Mouse (Mus musculus): ENCODE measurements at regions not wholly inside any gene's neighbourhood (a gene's known extent, or its start where the extent isn't known, plus 50 kb on each side); places are given as distances from the start of the nearest gene placed in this dataset.

DNA sequence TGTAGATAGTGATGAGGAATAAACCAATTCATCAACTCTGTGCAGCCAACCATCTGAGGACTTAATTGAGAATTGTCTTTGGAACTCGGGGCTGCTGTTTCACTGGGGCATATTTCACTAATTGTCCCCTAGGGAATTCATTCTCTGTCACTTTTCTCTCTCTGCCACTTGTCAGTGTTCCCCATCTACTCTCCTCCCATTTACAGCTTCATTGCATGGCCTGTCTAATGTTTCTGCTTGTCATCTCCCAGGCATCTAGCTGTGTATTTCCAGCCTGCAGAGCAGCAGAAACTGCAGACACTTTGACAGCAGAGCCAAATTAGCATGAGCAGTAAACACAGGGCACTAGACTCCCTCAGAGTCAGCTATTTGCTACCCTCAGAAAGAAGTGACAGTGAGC, 1105.2 kb downstream of the Ntrk3 start:
- no peak for DNase-seq
- intact Hi-C loops (cut with DNase I), result no loop called here

- DNase-seq, result no peak
- intact Hi-C loops (cut with DNase I), result no loop called here
Observed at GRCm38 (mm10) chr7:77623491-77623890, 1114.3 kb downstream of the Ntrk3 start.

DNA sequence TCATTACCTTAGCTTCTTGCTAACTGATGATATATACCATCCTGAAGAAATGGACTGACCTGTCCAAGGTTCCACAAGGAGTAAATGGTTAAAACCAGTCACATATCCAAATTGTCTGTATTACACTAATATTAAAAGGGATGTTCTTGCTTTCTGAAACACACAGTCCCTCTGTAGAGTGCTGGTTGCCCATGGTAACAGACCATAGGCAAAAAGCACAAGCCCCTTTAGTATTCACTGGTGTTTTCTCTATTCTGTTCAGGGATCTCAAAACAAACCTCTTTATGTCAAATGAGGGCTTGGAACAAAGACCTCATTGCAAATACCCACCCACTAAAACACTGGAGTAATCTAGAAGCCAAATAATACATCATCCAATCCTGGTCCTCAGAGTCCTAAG, 1114.9 kb downstream of the Ntrk3 start:
- intact Hi-C loops (cut with DNase I), result no loop called here

GRCm38 (mm10) chr7:77572872-77573271, 1164.9 kb downstream of the Ntrk3 start:
- no peak for DNase-seq
- intact Hi-C loops (cut with DNase I), result no loop called here

More for the DNA sequence above, 1114.9 kb downstream of the Ntrk3 start:
- DNase-seq, result no peak

- intact Hi-C loops (cut with DNase I), result no loop called here
- DNase-seq, result no peak
Observed at GRCm38 (mm10) chr7:77559095-77559494, 1178.7 kb downstream of the Ntrk3 start.

GRCm38 (mm10) chr7:77558536-77558935, 1179.3 kb downstream of the Ntrk3 start:
- no peak for DNase-seq
- intact Hi-C loops (cut with DNase I), result no loop called here

DNA sequence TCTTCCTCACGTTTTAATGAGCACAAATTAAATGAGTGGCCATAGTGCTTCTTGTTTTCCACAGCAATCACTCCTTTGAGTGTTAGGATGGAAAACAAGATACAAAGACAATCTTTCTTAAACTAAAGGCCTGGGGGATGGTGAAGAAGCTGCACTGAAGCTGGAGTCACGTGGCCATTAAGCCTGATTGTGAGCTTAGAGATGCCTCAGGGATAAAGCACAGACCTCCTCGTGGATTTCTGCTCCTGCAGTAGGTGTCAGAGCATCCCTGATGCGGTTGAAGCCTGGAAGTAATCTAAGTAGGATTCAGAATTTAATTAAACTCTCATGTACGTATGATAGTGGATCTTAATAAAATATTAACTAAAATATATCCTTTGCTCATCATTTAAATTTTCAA, 1200.9 kb downstream of the Ntrk3 start:
- no peak for DNase-seq
- intact Hi-C loops (cut with DNase I), result no loop called here

- intact Hi-C loops (cut with DNase I), result loop anchor here (1.0 kb wide), 1 partner anchor 9 kb away; no protein-coding TSS in a partner anchor
Observed at GRCm38 (mm10) chr7:77527906-77528305, 1209.9 kb downstream of the Ntrk3 start.

GRCm38 (mm10) chr7:77509586-77509985, 1228.2 kb downstream of the Ntrk3 start:
- intact Hi-C loops (cut with DNase I), result no loop called here
- no peak for DNase-seq

More at GRCm38 (mm10) chr7:77527906-77528305, 1209.9 kb downstream of the Ntrk3 start:
- no peak for DNase-seq

- intact Hi-C loops (cut with DNase I), result no loop called here
- DNase-seq, result no peak
Observed at GRCm38 (mm10) chr7:77507606-77508005, 1230.2 kb downstream of the Ntrk3 start.

DNA sequence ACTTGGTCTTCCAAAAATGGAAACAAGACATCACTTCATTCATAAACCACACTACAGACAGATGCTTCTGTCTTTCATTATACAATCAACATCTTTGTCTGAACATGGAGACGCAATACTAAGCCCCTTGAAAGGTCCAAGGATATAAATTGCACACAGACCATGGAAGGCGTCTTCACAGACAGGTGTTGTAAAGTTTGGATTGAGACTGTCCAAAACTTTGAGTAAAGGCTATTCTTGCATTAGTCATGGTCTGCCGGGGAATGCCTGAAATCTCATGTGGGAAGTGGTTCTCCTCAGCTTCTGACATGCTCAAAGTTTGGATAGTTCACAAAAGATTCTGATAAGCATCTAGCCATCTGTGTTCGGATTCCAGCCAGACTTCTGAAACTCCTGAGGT, 1235.2 kb downstream of the Ntrk3 start:
- no peak for DNase-seq
- intact Hi-C loops (cut with DNase I), result no loop called here

GRCm38 (mm10) chr7:77495066-77495465, 1242.7 kb downstream of the Ntrk3 start:
- DNase-seq, result peak in 1 of 2 experiments; percentile 1
- intact Hi-C loops (cut with DNase I), result no loop called here

DNA sequence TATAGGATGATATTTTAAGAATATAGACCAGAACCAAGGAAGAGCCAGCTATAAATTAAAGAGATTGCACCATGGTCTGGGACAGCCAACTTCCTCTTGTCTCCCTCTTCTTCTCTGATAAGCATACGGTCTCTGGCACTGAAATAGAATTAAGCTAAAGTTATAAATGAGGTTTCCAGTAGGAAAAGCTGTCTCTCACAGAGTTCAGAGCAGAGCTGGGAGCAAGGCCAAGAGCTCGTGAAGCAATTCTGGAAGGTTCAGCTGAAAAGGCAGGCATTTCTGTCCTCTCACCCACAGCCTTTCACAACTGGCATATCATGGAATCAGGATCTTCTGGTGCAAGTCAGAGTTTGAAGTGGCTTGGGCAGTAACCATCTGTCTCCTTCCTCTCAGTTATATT, 1247.8 kb downstream of the Agbl1 start:
- no peak for DNase-seq
- intact Hi-C loops (cut with DNase I), result no loop called here

DNA sequence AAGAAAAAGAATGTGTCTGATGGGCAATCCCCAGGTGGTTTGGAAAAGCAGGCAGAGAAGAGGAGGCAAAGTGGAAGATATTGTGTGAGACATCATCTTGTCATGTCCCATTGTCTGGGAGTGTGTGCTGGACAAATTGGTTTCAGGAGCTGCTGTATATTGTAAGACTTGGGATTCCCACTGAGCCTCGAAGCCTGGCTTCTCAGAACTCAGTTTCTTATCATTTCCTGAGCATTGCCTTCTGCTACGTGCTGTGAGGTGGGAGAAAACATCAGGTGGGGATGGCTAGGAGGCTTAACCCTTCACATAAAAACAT, 1216.3 kb downstream of the Agbl1 start:
- DNase-seq, result no peak
- intact Hi-C loops (cut with DNase I), result no loop called here

DNA sequence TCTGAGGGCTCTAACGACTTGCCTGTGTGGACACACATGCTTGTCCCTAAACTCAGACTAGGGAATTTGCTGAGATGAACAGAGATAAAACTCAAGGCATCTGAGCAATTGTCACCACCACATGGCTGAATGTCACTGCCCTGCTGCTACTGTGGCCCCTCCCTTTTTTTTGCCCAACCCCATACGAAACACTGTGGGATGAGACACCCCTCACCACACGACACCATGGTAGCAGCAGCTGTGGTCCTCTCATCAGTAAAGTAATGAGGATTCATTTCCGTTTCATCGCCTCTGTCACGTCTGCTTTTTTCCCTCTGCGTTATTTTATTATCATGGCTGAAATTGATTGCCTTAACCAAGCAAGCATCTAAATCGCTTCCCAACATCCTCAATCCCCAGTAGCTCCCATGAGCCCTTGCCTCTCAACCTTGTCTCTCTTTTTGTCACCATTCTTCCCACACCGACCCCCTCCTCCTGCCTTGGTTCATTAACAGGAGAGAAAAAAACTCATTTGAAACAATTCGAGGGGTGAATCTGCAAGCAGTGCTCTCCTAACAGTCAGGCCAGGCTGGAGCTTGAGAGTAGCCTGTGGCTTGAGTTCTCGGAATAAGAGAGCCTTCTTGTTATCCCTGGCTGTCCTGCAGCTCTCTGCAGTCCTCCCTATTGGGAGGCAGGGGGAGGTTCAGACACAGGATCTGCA, 1215.8 kb downstream of the Agbl1 start:
- DNase-seq, result no peak
- intact Hi-C loops (cut with DNase I), result no loop called here

DNA sequence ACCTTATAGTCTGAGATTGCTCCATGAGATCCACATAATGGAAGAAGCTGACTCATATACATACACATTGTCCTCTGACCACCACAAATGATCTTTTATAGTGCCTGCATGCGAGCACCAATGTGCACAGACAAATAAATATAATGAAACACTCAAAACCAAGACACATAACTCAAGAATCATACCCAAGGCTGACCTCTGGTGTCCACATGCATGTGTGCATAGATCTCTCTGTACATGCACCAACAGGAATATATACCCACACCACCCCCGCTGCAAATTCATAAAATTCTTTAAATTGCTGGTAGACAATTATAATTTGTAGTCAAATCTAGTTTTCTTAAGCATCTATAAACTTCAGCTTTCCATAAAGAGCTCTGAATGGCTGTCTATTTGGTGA, 1211.9 kb downstream of the Agbl1 start:
- intact Hi-C loops (cut with DNase I), result loop anchor here (5.0 kb wide), 1 partner anchor 1049 kb away; no protein-coding TSS in a partner anchor
- peak; percentile 3 to 4 for DNase-seq

DNA sequence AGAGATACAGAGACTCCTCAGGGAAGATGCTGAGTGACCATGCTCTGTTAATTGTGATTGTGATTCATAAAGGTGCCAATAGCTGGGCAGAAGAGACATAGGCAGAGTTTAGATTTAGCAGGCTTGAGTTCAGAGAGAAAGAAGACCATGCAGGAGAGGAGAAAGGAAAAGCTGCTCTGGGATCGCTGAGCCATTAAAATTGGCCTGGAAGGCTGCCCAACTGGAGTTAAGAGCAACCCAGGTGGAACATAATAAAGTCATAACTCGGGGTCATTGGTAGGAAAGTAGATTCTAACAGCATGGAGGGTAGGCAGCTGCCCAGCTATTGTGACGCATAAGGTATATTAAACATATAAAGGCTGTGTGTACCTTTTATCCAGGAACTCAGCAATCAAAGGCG, 1183.9 kb downstream of the Agbl1 start:
- DNase-seq, result no peak
- intact Hi-C loops (cut with DNase I), result no loop called here
